Mouse (Mus musculus): ENCODE data around the gene Psmd5.

GRCm38 (mm10) chr2:34909719-34910118 lies 35.0 kb upstream of the Psmd5 start:
- TF ChIP-seq CTCF (IDR thresholded peaks at IDR 0.05; ENCODE audit: low read depth, low read length): no peak
- TF ChIP-seq POLR2A (IDR thresholded peaks at IDR 0.05; ENCODE audit: borderline replicate concordance, low read depth, low read length): no peak

Measured in bone marrow macrophage, adult 2 months (primary cell).